Mouse (Mus musculus) myocyte (in vitro differentiated cells): Measurements from ENCODE around the gene Romo1. TPM values are rescaled to one million over a fixed set of nuclear protein-coding genes. Genes with fewer than 3 reads are reported as not detected.

Experiments
- H3K27me3 ChIP-seq: one replicate; pipeline ENCODE4 v1.6.1; 2011; ENCODE audit not compliant: control insufficient read depth, insufficient read depth, insufficient read length
- H3K36me3 ChIP-seq: one replicate; pipeline ENCODE4 v1.6.1; 2011; ENCODE audit not compliant: control insufficient read depth, insufficient read depth
- H3K4me2 ChIP-seq: one replicate; pipeline ENCODE4 v1.6.1; 2011; ENCODE audit warnings: low read depth, control low read depth
- H3K4me3 ChIP-seq: one replicate; pipeline ENCODE4 v1.5.1; 2011; ENCODE audit warnings: mild to moderate bottlenecking, control low read depth, moderate library complexity
- H3K79me2 ChIP-seq: one replicate; pipeline ENCODE4 v1.6.1; 2011; ENCODE audit not compliant: control insufficient read depth, insufficient read depth
- H3ac ChIP-seq: one replicate; pipeline ENCODE4 v1.6.1; 2011; ENCODE audit not compliant: control insufficient read depth, insufficient read length
- CEBPB ChIP-seq: IDR thresholded peaks from 2 replicates; pipeline ENCODE4 v1.6.1; 2011; ENCODE audit warnings: mild to moderate bottlenecking, moderate library complexity; ENCODE audit not compliant: poor library complexity, insufficient read depth, severe bottlenecking
- E2F4 ChIP-seq: IDR thresholded peaks from one replicate; pipeline ENCODE4 v1.6.1; 2011; ENCODE audit warnings: mild to moderate bottlenecking, control low read depth, moderate library complexity; ENCODE audit not compliant: insufficient read depth
- MAX ChIP-seq: IDR thresholded peaks from one replicate; pipeline ENCODE4 v1.6.1; 2011; ENCODE audit warnings: low read depth, mild to moderate bottlenecking, control low read depth
- MYOD1 ChIP-seq, 3 experiments: IDR thresholded peaks; one replicate each; pipeline ENCODE4 v1.6.1; 2011; ENCODE audit warnings: control low read depth in 2 of 3, low read depth in 2 of 3, mild to moderate bottlenecking in 2 of 3, moderate library complexity in 1 of 3; ENCODE audit not compliant: insufficient read length in 2 of 3, control insufficient read depth in 1 of 3
- MYOG ChIP-seq, 3 experiments: IDR thresholded peaks; one replicate each; pipeline ENCODE4 v1.6.1; 2011; ENCODE audit warnings: control low read depth in 2 of 3, low read depth in 2 of 3, mild to moderate bottlenecking in 2 of 3; ENCODE audit not compliant: insufficient read length in 2 of 3, control insufficient read depth in 1 of 3, insufficient read depth in 1 of 3
- POLR2A ChIP-seq: IDR thresholded peaks from one replicate; pipeline ENCODE4 v1.6.1; 2011; ENCODE audit warnings: low read depth, mild to moderate bottlenecking, control low read depth, moderate library complexity; ENCODE audit not compliant: insufficient read length
- POLR2AphosphoS2 ChIP-seq: IDR thresholded peaks from one replicate; pipeline ENCODE4 v1.6.1; 2011; ENCODE audit warnings: low read depth, control low read depth; ENCODE audit not compliant: insufficient read length
- REST ChIP-seq: IDR thresholded peaks from one replicate; pipeline ENCODE4 v1.6.1; 2011; ENCODE audit warnings: mild to moderate bottlenecking, control low read depth, moderate library complexity; ENCODE audit not compliant: insufficient read depth, insufficient read length
- SRF ChIP-seq: IDR thresholded peaks from one replicate; pipeline ENCODE4 v1.6.1; 2011; ENCODE audit warnings: low read depth; ENCODE audit not compliant: control insufficient read depth, insufficient read length
- TCF12 ChIP-seq: IDR thresholded peaks from one replicate; pipeline ENCODE4 v1.6.1; 2011; ENCODE audit warnings: mild to moderate bottlenecking, control low read depth; ENCODE audit not compliant: poor library complexity, insufficient read depth, severe bottlenecking
- TCF3 ChIP-seq: IDR thresholded peaks from one replicate; pipeline ENCODE4 v1.6.1; 2011; ENCODE audit warnings: low read depth, control low read depth; ENCODE audit not compliant: insufficient read length
- USF1 ChIP-seq: IDR thresholded peaks from one replicate; pipeline ENCODE4 v1.6.1; 2011; ENCODE audit warnings: low read depth, mild to moderate bottlenecking, control low read depth, moderate library complexity
- polyA plus RNA-seq: library from polyadenylated mRNA; unstranded; fragments of >200 nt; fragmentation: generic; extraction: Trizol; gene quantifications from one replicate; pipeline ENCODE4 v1.2.1, GENCODE M21; 2012; ENCODE audit warnings: missing spikeins

The Romo1 gene
- polyA plus RNA-seq, 1 experiment, result 417 TPM

GRCm38 (mm10) chr2:156143367-156143766 lies 472 bp upstream of the Romo1 start:
- H3K36me3 ChIP-seq, result peaks cover 37% of the 10 kb centered on the region
- H3K4me2 ChIP-seq, result peak overlapping the region; percentile 74
- H3K4me3 ChIP-seq, result peak overlapping the region; percentile 76
- H3K79me2 ChIP-seq, result peaks cover 16% of the 10 kb centered on the region
- no peaks in the 10 kb centered on the region for H3K27me3 ChIP-seq
- TF ChIP-seq SRF (no peak), MYOG (IDR thresholded peaks at IDR 0.05; ENCODE audit: control insufficient read depth in 1 of 3, insufficient read depth in 1 of 3, insufficient read length in 2 of 3, low read depth in 2 of 3) (no peak), POLR2A (no peak), MYOD1 (IDR thresholded peaks at IDR 0.05; ENCODE audit: control insufficient read depth in 1 of 3, insufficient read length in 2 of 3, low read depth in 2 of 3) (no peak), MAX (no peak), TCF12 (no peak), TCF3 (no peak), POLR2AphosphoS2 (no peak), USF1 (no peak), CEBPB (no peak), E2F4 (no peak)
- peak overlapping the region; percentile 57 for H3ac ChIP-seq

DNA sequence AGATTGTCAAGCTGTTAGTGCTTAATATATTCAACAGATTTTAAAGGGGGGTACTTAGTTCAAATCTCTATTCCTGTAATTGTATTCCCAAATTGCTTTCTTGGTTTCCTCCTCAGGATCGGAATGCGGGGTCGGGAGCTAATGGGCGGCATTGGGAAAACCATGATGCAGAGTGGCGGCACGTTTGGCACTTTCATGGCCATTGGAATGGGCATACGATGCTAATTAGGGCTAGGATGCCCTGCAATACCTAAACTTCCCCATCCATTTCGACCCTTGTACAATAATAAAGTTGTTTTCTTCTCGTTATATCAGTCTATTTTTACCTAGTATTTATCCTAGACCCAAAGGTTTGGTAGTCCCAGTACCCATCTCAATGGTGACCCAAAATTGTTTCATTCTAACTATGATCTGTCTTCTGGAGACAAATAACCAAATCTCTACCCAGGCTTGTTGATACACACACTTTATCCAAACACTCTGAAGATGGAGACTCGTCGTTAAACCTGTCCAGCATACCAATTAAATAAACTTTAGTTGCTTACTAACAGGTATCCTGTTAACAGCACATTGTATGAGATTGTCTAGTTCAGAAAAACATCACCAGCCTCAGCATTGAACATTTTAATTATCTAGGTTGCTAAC lies 1.8 kb downstream of the Romo1 start:
- Histone ChIP-seq H3K4me3 (peak overlapping the region; percentile 76), H3K27me3 (no peaks in the 10 kb centered on the region), H3K79me2 (peaks cover 22% of the 10 kb centered on the region), H3K4me2 (peak overlapping the region; percentile 68), H3K36me3 (peaks cover 49% of the 10 kb centered on the region), H3ac (no peak overlapping the region)
- TF ChIP-seq SRF (no peak), POLR2AphosphoS2 (peak; percentile 69), USF1 (no peak)

DNA sequence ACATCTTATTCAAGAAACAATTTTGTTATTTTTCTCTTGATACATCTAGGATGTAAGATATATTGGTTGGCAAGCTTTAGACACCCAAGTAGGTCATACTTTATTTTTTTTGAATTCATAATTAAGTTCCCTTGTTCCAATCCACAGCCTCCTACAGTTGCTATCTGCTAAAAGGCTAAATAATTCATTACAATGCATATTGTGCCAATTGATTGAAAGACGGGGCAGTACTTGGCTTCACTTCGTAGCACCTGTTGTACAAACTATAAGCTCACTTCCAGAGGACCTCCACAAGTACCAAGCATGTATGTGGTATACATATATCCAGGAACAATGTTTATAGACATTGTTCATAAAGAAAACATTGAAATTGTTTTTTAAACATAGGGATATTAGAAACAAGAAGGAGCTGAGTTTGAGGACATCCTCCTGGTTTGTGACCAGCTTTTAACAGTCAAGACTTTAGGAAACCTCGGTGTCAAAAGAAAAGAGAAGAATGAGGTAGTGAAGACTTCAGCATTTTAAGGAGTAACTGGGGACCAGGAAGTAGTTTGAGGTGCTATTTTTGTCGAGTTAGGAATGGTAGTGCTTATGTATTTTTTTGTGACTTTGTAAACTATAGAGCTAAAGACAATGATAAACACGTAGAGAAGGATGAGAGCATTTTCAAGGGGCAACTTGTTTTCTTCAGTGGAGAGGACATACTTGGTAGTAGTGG lies 2.6 kb downstream of the Romo1 start:
- peak; percentile 63 for TF ChIP-seq POLR2AphosphoS2
- no peak for TF ChIP-seq TCF12
- no peak for TF ChIP-seq REST
- no peak for TF ChIP-seq MYOG (IDR thresholded peaks at IDR 0.05; ENCODE audit: control insufficient read depth in 1 of 3, insufficient read depth in 1 of 3, insufficient read length in 2 of 3, low read depth in 2 of 3)
- H3K79me2 ChIP-seq, result peaks cover 30% of the 10 kb centered on the region
- H3ac ChIP-seq, result no peak overlapping the region
- no peak overlapping the region for H3K4me2 ChIP-seq
- H3K27me3 ChIP-seq, result no peaks in the 10 kb centered on the region
- peaks cover 58% of the 10 kb centered on the region for H3K36me3 ChIP-seq
- H3K4me3 ChIP-seq, result no peak overlapping the region

GRCm38 (mm10) chr2:156147316-156147915 lies 3.6 kb downstream of the Romo1 start:
- Histone ChIP-seq H3K79me2 (peaks cover 40% of the 10 kb centered on the region), H3K4me2 (no peak overlapping the region), H3K4me3 (no peak overlapping the region), H3K27me3 (no peaks in the 10 kb centered on the region), H3ac (no peak overlapping the region), H3K36me3 (peaks cover 67% of the 10 kb centered on the region)
- TF ChIP-seq MAX (no peak), REST (no peak), TCF3 (no peak), POLR2A (no peak), E2F4 (no peak), MYOG (IDR thresholded peaks at IDR 0.05; ENCODE audit: control insufficient read depth in 1 of 3, insufficient read depth in 1 of 3, insufficient read length in 2 of 3, low read depth in 2 of 3) (no peak), USF1 (no peak), TCF12 (no peak), CEBPB (no peak), MYOD1 (IDR thresholded peaks at IDR 0.05; ENCODE audit: control insufficient read depth in 1 of 3, insufficient read length in 2 of 3, low read depth in 2 of 3) (no peak)

DNA sequence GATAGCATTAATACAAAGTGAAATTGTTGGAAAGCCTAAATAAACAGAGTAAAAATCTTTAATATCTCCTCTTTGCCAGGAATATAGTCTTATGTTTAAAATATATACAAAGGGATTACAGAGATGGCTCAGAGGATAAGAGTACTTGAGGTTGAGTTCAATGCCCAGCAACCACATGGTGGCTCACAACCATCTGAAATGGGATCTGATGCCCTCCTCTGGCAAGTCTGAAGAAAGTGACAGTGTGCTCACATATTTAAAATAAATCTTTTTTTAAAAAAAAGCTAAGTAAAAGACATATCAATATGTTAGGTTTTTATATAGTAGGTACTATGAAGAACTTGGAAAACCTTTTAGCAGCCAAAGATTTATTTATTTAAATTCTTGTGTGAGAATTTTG lies 7.7 kb downstream of the Romo1 start:
- H3K4me2 ChIP-seq, result no peak overlapping the region
- peaks cover 65% of the 10 kb centered on the region for H3K79me2 ChIP-seq
- H3K4me3 ChIP-seq, result no peak overlapping the region
- no peaks in the 10 kb centered on the region for H3K27me3 ChIP-seq
- TF ChIP-seq MAX, result no peak
- no peak for TF ChIP-seq TCF12
- TF ChIP-seq USF1, result no peak
- no peak for TF ChIP-seq MYOG (IDR thresholded peaks at IDR 0.05; ENCODE audit: control insufficient read depth in 1 of 3, insufficient read depth in 1 of 3, insufficient read length in 2 of 3, low read depth in 2 of 3)
- TF ChIP-seq POLR2A, result no peak
- no peak for TF ChIP-seq POLR2AphosphoS2
- TF ChIP-seq E2F4, result no peak
- TF ChIP-seq REST, result no peak
- TF ChIP-seq TCF3, result no peak
- TF ChIP-seq CEBPB, result no peak
- no peak for TF ChIP-seq MYOD1 (IDR thresholded peaks at IDR 0.05; ENCODE audit: control insufficient read depth in 1 of 3, insufficient read length in 2 of 3, low read depth in 2 of 3)
- no peak for TF ChIP-seq SRF
- H3ac ChIP-seq, result no peak overlapping the region
- H3K36me3 ChIP-seq, result peaks cover 93% of the 10 kb centered on the region
